Mouse (Mus musculus) stomach, embryonic 15.5 days (tissue): ENCODE measurements around the gene Ccm2. TPM values are rescaled to one million over a fixed set of nuclear protein-coding genes. Genes with fewer than 3 reads are reported as not detected.

ENCODE experiments used
- ATAC-seq: fragments of 200-750 bp; cut with Nextera tagmentation; 2 replicates; pipeline ENCODE4 v1.8.0; 2017; ENCODE audit warnings: low read depth, moderate number of reproducible peaks, moderate TSS enrichment; ENCODE audit not compliant: insufficient read depth, low FRiP score
- H3K27ac ChIP-seq: fragments of 300-500 bp; sonication (generic); 2 replicates; pipeline ENCODE4 v1.5.1; 2015; ENCODE audit warnings: mild to moderate bottlenecking, inconsistent platforms
- H3K27me3 ChIP-seq: fragments of 300-500 bp; sonication (generic); replicated peaks from 2 replicates; pipeline ENCODE4 v1.6.1; 2015; ENCODE audit warnings: inconsistent platforms
- H3K36me3 ChIP-seq: fragments of 300-500 bp; sonication (generic); 2 replicates; pipeline ENCODE4 v1.6.1; 2015; ENCODE audit warnings: inconsistent platforms
- H3K4me1 ChIP-seq: fragments of 300-500 bp; sonication (generic); 2 replicates; pipeline ENCODE4 v1.6.1; 2015; ENCODE audit warnings: inconsistent platforms
- H3K4me2 ChIP-seq: fragments of 300-500 bp; sonication (generic); 2 replicates; pipeline ENCODE4 v1.6.1; 2015; ENCODE audit warnings: mild to moderate bottlenecking, inconsistent platforms
- H3K4me3 ChIP-seq: fragments of 300-500 bp; sonication (generic); replicated peaks from 2 replicates; pipeline ENCODE4 v1.5.1; 2015; ENCODE audit warnings: inconsistent platforms
- H3K9ac ChIP-seq: fragments of 300-500 bp; sonication (generic); 2 replicates; pipeline ENCODE4 v1.6.1; 2015; ENCODE audit warnings: inconsistent platforms
- H3K9me3 ChIP-seq: fragments of 300-500 bp; sonication (generic); 2 replicates; pipeline ENCODE4 v1.6.1; 2016; ENCODE audit warnings: inconsistent platforms
- WGBS: fragments of 180-500 bp; shearing (Covaris S2); methylation state at CpG from one replicate; pipeline ENCODE4 v1.1.7; 2015; 5-methylcytosine and 5-hydroxymethylcytosine counted together
- polyA plus RNA-seq: library from polyadenylated mRNA; unstranded; fragments of >200 nt; fragmentation: Nextera tagmentation; extraction: Ambion mirVana; gene quantifications from 2 replicates; pipeline ENCODE4 v1.2.1, GENCODE M21; 2015

Ccm2 gene
- polyA plus RNA-seq, 1 experiment from 2014 or later, result 76.3 TPM

DNA sequence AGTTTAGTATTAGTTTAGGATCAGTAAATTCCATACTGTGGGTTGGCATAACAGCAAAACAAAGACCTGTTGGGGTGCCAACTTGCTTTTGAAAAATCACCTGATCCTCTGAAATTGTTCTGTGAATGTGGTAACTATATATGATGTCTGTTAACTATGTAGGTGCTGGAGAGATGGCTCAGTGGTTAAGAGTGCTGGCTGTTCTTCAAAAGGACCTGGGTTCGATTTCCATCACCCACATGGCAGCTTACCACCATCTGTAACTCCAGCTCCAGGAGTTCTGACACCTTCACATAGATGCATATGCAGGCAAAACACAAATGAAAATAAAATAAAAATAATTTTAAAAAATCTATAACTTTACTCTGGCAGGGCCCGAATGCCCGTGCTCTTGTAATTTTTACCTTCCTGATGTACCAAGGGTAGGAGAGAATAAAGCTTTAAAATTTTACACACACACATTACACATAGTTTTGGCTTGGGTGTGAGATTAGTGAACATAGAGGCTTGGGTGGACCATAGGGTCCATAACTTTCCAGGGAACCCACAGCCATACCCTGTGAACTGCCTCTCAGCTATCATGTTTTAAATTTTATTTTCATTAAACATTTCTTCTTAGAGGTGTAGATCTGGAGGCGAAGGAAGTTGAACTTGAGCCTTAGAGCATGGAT lies 1.4 kb upstream of the Ccm2 start:
- Histone ChIP-seq H3K27ac (peak overlapping the region; percentile 98), H3K9ac (no peak overlapping the region), H3K4me3 (no peak overlapping the region), H3K27me3 (no peaks in the 10 kb centered on the region), H3K36me3 (no peaks in the 10 kb centered on the region), H3K4me1 (peaks cover 11% of the 10 kb centered on the region; the same call in 1 of the 2 replicates), H3K4me2 (peak overlapping the region; percentile 55; the same call in 1 of the 2 replicates), H3K9me3 (no peaks in the 10 kb centered on the region)
- 92% methylated on average over 4 of the region's 4 CpGs for WGBS
- ATAC-seq, result no peak

DNA sequence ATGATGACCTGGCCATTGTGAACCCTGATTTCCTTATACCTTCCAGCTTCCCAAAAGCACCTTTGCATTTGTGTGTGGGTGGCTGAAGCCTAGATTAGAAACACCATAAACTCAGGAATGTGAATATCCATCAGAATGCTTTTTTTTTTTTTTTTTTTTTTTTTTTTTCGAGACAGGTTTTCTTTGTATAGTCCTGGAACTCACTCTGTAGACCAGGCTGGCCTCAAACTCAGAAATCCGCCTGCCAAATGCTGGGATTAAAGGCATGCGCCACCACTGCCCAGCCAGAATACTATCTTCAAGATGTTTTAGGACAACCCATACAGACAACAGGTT lies 862 bp upstream of the Ccm2 start:
- peak overlapping the region; percentile 98 for H3K27ac ChIP-seq
- no peaks in the 10 kb centered on the region for H3K36me3 ChIP-seq
- H3K9ac ChIP-seq, result no peak overlapping the region
- no peaks in the 10 kb centered on the region for H3K9me3 ChIP-seq
- 20% methylated on average over 3 of the region's 3 CpGs for WGBS
- peaks cover 11% of the 10 kb centered on the region; the same call in 1 of the 2 replicates for H3K4me1 ChIP-seq
- H3K27me3 ChIP-seq, result no peaks in the 10 kb centered on the region
- peak overlapping the region; percentile 55 for H3K4me2 ChIP-seq
- H3K4me3 ChIP-seq, result peak overlapping the region; percentile 84
- ATAC-seq, result peak; percentile 1; the same call in 1 of the 2 replicates

DNA sequence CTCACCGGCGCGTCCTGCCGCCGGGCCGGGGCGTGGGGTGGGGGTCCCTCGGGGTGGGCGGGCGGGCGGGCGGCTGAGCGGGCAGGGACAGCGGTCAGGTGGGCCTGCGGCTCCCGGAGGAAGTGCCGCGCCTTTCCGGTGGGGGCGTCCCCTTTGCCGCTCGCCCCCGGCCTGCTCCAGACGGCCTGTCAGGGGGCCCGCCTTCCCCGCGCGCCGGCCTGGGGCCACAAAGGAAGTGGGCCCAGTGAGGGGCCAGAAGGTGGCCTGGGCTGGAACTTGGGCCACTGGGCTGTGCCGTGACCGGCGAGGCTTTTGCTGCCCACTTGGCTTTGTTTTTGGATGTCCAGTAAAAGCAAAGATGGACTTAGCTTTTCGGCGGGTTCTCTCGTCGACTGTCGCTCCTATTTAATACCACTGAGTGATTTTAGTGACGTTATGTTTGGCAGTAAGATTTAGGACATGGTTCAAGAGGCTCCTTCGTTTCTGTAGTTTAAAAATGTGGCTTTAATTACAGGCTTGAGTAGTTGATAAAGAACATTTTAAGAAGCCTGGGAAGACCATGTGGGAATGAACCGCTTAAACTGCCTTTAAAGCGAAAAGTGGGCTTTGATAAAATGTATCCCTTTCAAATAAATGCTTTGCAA lies 472 bp downstream of the Ccm2 start:
- Histone ChIP-seq H3K36me3 (no peaks in the 10 kb centered on the region), H3K9me3 (no peaks in the 10 kb centered on the region), H3K9ac (peak overlapping the region; percentile 76), H3K27ac (peak overlapping the region; percentile 98), H3K4me2 (peak overlapping the region; percentile 55), H3K4me3 (peak overlapping the region; percentile 84), H3K27me3 (no peaks in the 10 kb centered on the region), H3K4me1 (peaks cover 11% of the 10 kb centered on the region; the same call in 1 of the 2 replicates)
- peak; percentile 52 for ATAC-seq
- under 1% methylated on average over 38 of the region's 41 CpGs for WGBS

DNA sequence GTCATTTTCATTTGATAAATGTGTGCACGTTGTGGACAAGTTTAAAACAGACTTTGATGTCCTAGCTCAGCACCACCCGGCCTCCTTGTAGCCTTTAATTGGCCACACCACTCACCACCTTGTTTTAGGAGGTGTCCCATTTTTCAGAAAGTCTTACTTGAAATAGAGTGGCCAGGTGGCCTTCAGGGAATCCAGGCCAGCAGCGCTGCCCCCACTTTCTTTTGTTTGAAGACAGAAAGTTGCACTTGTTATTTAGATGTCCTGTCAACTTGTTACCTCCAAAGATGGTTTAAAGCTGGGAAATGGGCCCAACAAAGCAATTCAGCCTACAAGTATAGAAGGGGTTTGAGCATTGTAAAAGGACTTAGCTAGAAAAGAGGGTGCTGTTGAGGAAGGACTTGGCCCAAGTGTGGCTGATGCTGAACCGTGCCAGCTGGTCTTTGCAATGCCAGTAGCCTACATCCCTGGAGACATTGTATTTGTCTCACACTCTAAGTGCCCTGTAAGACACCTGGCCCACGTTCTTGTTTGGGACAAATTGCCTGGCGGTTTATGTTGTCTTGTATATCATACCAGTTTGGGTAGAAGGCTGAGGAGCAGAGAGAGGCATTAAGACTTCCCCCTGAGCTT lies 1.1 kb downstream of the Ccm2 start:
- WGBS, result 31% methylated on average over 6 of the region's 6 CpGs
- H3K4me3 ChIP-seq, result peak overlapping the region; percentile 84
- no peaks in the 10 kb centered on the region for H3K9me3 ChIP-seq
- peak overlapping the region; percentile 98; the same call in 1 of the 2 replicates for H3K27ac ChIP-seq
- H3K9ac ChIP-seq, result peak overlapping the region; percentile 76; the same call in 1 of the 2 replicates
- H3K36me3 ChIP-seq, result no peaks in the 10 kb centered on the region
- H3K27me3 ChIP-seq, result no peaks in the 10 kb centered on the region
- no peak for ATAC-seq
- peaks cover 11% of the 10 kb centered on the region; the same call in 1 of the 2 replicates for H3K4me1 ChIP-seq
- peak overlapping the region; percentile 55 for H3K4me2 ChIP-seq

DNA sequence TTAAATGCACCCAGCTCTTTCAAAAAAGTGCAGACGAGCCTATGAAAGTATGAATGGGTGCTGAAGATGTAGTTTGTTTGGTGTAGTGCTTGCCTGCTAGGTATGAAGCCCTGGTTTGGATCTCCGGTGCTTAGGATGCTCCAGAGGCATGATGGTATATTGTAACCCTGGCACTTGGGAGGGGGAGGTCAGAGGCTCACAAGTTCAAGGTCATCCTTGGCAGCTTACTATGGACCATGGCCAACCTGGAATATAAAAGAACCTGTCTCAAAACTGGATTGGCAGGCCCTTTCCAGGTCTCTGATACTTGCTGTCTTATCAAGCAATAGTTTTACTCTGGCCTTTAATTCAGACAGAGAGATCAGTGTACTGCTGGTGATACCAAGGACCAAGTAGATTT lies 3.1 kb downstream of the Ccm2 start:
- Histone ChIP-seq H3K27ac (no peak overlapping the region), H3K36me3 (no peaks in the 10 kb centered on the region), H3K27me3 (no peaks in the 10 kb centered on the region), H3K4me1 (peaks cover 13% of the 10 kb centered on the region; the same call in 1 of the 2 replicates), H3K9ac (no peak overlapping the region), H3K4me3 (no peak overlapping the region), H3K4me2 (no peak overlapping the region), H3K9me3 (no peaks in the 10 kb centered on the region)
- no peak for ATAC-seq
- 91% methylated on average over 2 of the region's 2 CpGs for WGBS

DNA sequence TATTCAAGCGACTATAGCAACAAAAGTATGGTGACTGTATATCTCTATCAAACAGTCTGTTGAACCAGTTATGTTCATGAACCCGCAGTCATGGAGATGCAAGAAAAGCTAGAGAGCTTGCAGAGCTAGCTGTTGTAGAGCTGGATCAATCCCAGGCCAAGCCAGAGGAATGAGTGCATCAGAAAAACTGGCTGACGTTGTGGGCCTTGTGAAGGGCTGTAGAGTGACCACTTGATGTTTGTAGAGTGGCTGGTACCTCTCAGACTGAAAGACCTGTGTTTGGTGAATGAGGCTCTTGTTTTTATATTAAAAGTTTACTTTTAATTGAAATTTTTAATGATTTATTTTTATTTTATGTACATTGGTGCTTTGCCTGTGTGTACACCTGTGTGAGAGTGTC lies 3.5 kb downstream of the Ccm2 start:
- Histone ChIP-seq H3K27ac (no peak overlapping the region), H3K27me3 (no peaks in the 10 kb centered on the region), H3K4me1 (peaks cover 14% of the 10 kb centered on the region; the same call in 1 of the 2 replicates), H3K36me3 (no peaks in the 10 kb centered on the region), H3K4me2 (no peak overlapping the region), H3K9me3 (no peaks in the 10 kb centered on the region), H3K4me3 (no peak overlapping the region), H3K9ac (no peak overlapping the region)
- ATAC-seq, result no peak
- 90% methylated on average over 3 of the region's 3 CpGs for WGBS

DNA sequence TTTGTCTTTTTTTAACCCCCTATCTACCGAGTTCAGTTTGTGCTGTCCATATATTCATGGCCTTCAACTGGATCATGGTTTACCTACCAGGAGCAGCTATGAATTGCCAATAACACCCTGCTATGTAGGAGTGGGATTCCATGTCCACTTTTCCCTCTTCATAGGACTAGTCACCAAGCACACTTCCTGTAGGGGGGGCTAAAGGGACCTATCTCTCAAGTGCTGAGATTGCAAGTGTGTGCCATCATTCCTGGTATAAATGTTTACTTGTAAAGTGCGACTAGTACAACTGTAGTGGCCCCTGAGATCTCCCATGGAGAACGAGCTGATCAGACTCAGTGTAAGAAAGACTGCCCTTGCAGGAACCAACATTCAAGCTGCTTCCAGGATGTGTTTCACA lies 11.5 kb downstream of the Ccm2 start:
- Histone ChIP-seq H3K27me3 (no peaks in the 10 kb centered on the region), H3K9ac (no peak overlapping the region), H3K9me3 (no peaks in the 10 kb centered on the region), H3K4me1 (peaks cover 3% of the 10 kb centered on the region; the same call in 1 of the 2 replicates), H3K27ac (no peak overlapping the region), H3K4me2 (no peak overlapping the region), H3K4me3 (no peak overlapping the region), H3K36me3 (no peaks in the 10 kb centered on the region)
- ATAC-seq, result no peak
- WGBS, result 74% methylated on average over 3 of the region's 3 CpGs

DNA sequence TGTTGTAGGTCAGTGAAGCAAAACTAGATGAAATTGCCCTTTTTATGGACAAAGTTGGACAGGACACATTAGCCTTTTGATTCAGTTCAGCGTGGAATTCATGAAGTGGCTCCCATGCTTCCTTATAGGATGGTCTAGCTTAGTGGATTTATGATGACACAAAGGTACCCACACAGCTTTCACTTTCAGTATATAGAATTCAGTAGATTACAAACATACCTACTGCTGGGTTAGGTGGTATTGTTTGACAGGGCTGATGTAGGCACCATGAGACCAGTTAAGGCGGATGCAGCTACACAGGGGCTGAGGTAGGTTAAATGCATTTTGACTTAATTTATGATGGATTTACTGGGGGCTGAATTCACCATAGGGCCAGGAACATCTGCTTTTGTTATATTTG lies 13.3 kb downstream of the Ccm2 start:
- no peak overlapping the region for H3K9ac ChIP-seq
- no peaks in the 10 kb centered on the region; the same call in 1 of the 2 replicates for H3K4me1 ChIP-seq
- H3K27ac ChIP-seq, result no peak overlapping the region
- WGBS, result 87% methylated on average over 2 of the region's 2 CpGs
- H3K9me3 ChIP-seq, result no peaks in the 10 kb centered on the region
- no peak for ATAC-seq
- no peak overlapping the region for H3K4me2 ChIP-seq
- H3K36me3 ChIP-seq, result no peaks in the 10 kb centered on the region
- H3K27me3 ChIP-seq, result no peaks in the 10 kb centered on the region
- no peak overlapping the region for H3K4me3 ChIP-seq

DNA sequence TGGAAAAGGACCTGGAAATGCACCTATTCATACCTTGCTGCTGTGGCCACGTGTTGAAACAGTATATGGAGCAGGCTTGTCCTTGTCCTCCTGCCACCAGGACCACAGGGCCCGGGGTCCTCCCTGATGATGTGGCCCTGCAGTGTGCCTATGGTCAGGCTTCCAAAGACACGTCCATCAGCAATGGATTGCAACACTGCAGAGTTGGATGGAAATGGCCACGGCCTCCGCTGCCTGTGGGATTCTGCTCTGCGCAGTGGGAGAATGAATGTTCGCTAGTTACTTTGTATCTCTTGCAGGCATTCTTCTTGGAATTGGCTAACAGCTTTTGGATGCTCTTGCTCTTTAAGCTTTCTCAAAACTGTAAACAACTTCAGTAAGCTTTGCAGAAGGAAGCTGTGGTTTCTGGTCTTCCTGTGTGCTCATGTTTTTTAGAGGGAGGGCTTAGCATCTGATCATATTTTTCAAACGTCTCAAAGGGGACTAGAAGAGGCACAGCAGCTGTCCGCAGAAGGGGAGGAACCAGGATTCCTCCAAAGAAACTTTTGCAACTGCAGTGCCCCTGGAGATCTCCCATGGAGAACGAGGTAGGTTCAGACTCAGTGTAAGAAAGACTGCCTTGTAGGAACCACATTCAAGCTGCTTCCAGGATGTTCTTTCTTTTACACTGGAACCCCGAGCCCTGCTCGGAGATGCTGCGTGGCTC lies 14.1 kb downstream of the Ccm2 start:
- WGBS, result 67% methylated on average over 13 of the region's 13 CpGs
- peak overlapping the region; percentile 21; the same call in 1 of the 2 replicates for H3K4me2 ChIP-seq
- peak overlapping the region; percentile 13; the same call in 1 of the 2 replicates for H3K4me3 ChIP-seq
- no peaks in the 10 kb centered on the region; the same call in 1 of the 2 replicates for H3K4me1 ChIP-seq
- H3K27ac ChIP-seq, result peak overlapping the region; percentile 67
- no peaks in the 10 kb centered on the region for H3K27me3 ChIP-seq
- no peaks in the 10 kb centered on the region for H3K36me3 ChIP-seq
- H3K9me3 ChIP-seq, result no peaks in the 10 kb centered on the region
- H3K9ac ChIP-seq, result no peak overlapping the region
- 0 out of 2 replicates have a peak, but pooled peaks have one; percentile 18 for ATAC-seq

DNA sequence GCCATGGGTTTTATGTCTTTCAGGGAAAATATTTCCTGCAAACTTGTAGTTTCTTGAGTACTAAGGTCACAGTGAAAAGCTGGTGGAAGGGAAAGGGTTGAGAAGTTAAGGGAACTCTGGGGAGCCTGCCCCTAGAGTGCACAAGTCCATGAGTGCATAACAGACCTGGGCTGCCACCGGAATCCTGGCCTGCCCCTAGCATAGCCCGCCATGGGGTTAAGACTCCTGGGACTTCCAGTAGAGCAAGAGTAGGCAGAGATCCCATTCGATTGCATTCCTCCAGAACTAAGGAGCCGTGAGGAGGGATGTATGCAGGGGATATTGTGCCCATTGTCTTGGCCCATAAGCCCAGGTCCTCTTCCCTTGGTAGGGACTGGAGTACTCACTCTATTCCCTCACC lies 14.8 kb downstream of the Ccm2 start:
- H3K36me3 ChIP-seq, result no peaks in the 10 kb centered on the region
- H3K4me2 ChIP-seq, result peak overlapping the region; percentile 13; the same call in 1 of the 2 replicates
- no peaks in the 10 kb centered on the region for H3K27me3 ChIP-seq
- no peak for ATAC-seq
- no peak overlapping the region for H3K9ac ChIP-seq
- no peaks in the 10 kb centered on the region; the same call in 1 of the 2 replicates for H3K4me1 ChIP-seq
- no peaks in the 10 kb centered on the region for H3K9me3 ChIP-seq
- 88% methylated on average over 4 of the region's 4 CpGs for WGBS
- peak overlapping the region; percentile 67; the same call in 1 of the 2 replicates for H3K27ac ChIP-seq
- H3K4me3 ChIP-seq, result peak overlapping the region; percentile 13; the same call in 1 of the 2 replicates

DNA sequence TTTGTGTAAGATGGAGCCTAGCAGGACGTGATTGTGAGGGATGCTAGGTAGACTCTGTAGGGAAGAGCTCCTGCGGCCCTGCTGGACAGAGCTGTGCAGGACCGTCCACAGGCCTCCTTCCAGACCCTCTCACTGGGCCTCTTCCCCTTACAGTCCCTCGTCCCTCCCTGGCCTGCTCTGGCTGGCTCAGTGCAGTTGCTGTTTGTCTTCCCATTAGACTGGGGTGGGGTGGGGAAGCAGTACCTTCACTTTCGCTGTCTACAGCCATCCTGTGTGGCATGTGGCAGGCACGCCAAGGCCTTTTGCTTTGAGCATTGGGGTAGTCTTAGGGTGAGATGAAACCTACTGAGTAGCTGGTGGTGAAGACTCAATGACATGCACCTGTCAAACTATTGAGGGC lies 15.7 kb downstream of the Ccm2 start:
- ATAC-seq, result 0 out of 2 replicates have a peak, but pooled peaks have one; percentile 35
- Histone ChIP-seq H3K9me3 (no peaks in the 10 kb centered on the region), H3K4me3 (no peak overlapping the region), H3K27ac (no peak overlapping the region), H3K4me1 (no peaks in the 10 kb centered on the region; the same call in 1 of the 2 replicates), H3K27me3 (no peaks in the 10 kb centered on the region), H3K9ac (no peak overlapping the region), H3K36me3 (no peaks in the 10 kb centered on the region), H3K4me2 (0 out of 2 replicates have a peak overlapping the region, but pooled peaks have one; percentile 3)
- WGBS, result 63% methylated on average over 6 of the region's 6 CpGs
